Mouse (Mus musculus) intestine, embryonic 16.5 days (tissue): ENCODE results near the gene Tpk1. TPM values are rescaled to one million over a fixed set of nuclear protein-coding genes. Genes with fewer than 3 reads are reported as not detected.

Experiments used
- ATAC-seq: fragments of 200-750 bp; cut with Nextera tagmentation; 2 replicates; pipeline ENCODE4 v1.8.0; 2017; ENCODE audit warnings: moderate TSS enrichment, moderate library complexity
- H3K27ac ChIP-seq: fragments of 300-500 bp; sonication (generic); 2 replicates; pipeline ENCODE4 v1.5.1; 2014; ENCODE audit warnings: mild to moderate bottlenecking, low read length
- H3K27me3 ChIP-seq: fragments of 300-500 bp; sonication (generic); replicated peaks from 2 replicates; pipeline ENCODE4 v1.6.1; 2014; ENCODE audit warnings: low read length, control low read depth, mixed read lengths; ENCODE audit not compliant: control insufficient read depth, insufficient read depth
- H3K36me3 ChIP-seq: fragments of 300-500 bp; sonication (generic); 2 replicates; pipeline ENCODE4 v1.6.1; 2014; ENCODE audit warnings: low read length, control low read depth; ENCODE audit not compliant: control insufficient read depth, insufficient read depth
- H3K4me1 ChIP-seq: fragments of 300-500 bp; sonication (generic); 2 replicates; pipeline ENCODE4 v1.6.1; 2014; ENCODE audit warnings: low read length, control low read depth, mixed read lengths; ENCODE audit not compliant: control insufficient read depth, insufficient read depth
- H3K4me2 ChIP-seq: fragments of 300-500 bp; sonication (generic); 2 replicates; pipeline ENCODE4 v1.6.1; 2014; ENCODE audit warnings: low read depth, low read length, control low read depth
- H3K4me3 ChIP-seq: fragments of 300-500 bp; sonication (generic); 2 replicates; pipeline ENCODE4 v1.5.1; 2014; ENCODE audit warnings: mild to moderate bottlenecking, low read length
- H3K9ac ChIP-seq: fragments of 300-500 bp; sonication (generic); 2 replicates; pipeline ENCODE4 v1.6.1; 2014; ENCODE audit warnings: low read depth, low read length
- H3K9me3 ChIP-seq: fragments of 300-500 bp; sonication (generic); 2 replicates; pipeline ENCODE4 v1.6.1; 2016; ENCODE audit warnings: low read length, control low read depth; ENCODE audit not compliant: control insufficient read depth
- WGBS: fragments of 180-500 bp; shearing (Covaris S2); extraction: QIAGEN DNeasy Blood & Tissue Kit; methylation state at CpG from one replicate; pipeline ENCODE4 v1.1.7; 2014; 5-methylcytosine and 5-hydroxymethylcytosine counted together
- polyA plus RNA-seq: library from polyadenylated mRNA; unstranded; fragments of >200 nt; fragmentation: Nextera tagmentation; extraction: Ambion mirVana; gene quantifications from 2 replicates; pipeline ENCODE4 v1.2.1, GENCODE M21; 2015

Gene Tpk1
- polyA plus RNA-seq, 1 experiment from 2014 or later: 25.7 TPM

GRCm38 (mm10) chr6:43537252-43537870, 128.7 kb downstream of the Tpk1 start:
- Histone ChIP-seq H3K4me1 (no peaks in the 10 kb centered on the region), H3K27ac (no peak overlapping the region), H3K9ac (no peak overlapping the region), H3K36me3 (no peaks in the 10 kb centered on the region), H3K9me3 (no peaks in the 10 kb centered on the region), H3K27me3 (no peaks in the 10 kb centered on the region), H3K4me2 (no peak overlapping the region), H3K4me3 (no peak overlapping the region)
- WGBS: 62% methylated on average over 2 of the region's 2 CpGs
- ATAC-seq: no peak

DNA sequence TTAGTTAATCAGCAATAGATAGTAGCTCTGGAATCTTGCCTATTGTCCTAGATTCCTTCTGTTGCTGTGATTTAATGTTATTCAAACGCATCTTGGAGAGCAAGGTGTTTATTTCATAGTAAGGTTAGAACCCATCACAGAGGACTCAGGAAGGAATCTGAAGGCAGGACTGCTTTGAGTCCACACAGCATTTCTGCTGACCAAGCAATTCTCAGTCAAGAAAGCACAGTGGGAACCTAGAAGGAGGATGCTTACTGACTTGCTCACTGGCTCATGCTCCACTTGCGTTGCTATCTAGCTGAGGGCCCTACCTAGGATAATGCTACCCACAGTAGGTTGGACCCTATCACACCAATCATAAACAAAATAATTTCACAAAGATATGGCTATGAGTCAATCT, 130.6 kb downstream of the Tpk1 start:
- Histone ChIP-seq H3K4me1 (no peaks in the 10 kb centered on the region), H3K9me3 (no peaks in the 10 kb centered on the region), H3K36me3 (no peaks in the 10 kb centered on the region), H3K27me3 (no peaks in the 10 kb centered on the region), H3K4me3 (no peak overlapping the region), H3K4me2 (no peak overlapping the region), H3K27ac (no peak overlapping the region), H3K9ac (no peak overlapping the region)
- no peak for ATAC-seq
- WGBS: 89% methylated on average over 2 of the region's 2 CpGs

- no peaks in the 10 kb centered on the region for H3K27me3 ChIP-seq
- H3K36me3 ChIP-seq: no peaks in the 10 kb centered on the region
- H3K4me3 ChIP-seq: no peak overlapping the region
- no peak for ATAC-seq
- no peaks in the 10 kb centered on the region for H3K9me3 ChIP-seq
- H3K4me2 ChIP-seq: no peak overlapping the region
- no peak overlapping the region for H3K9ac ChIP-seq
- no peaks in the 10 kb centered on the region for H3K4me1 ChIP-seq
- no peak overlapping the region for H3K27ac ChIP-seq
Measured at GRCm38 (mm10) chr6:43533323-43533722, 132.8 kb downstream of the Tpk1 start.

GRCm38 (mm10) chr6:43532822-43533221, 133.3 kb downstream of the Tpk1 start:
- Histone ChIP-seq H3K4me1 (no peaks in the 10 kb centered on the region), H3K4me2 (no peak overlapping the region), H3K4me3 (no peak overlapping the region), H3K27ac (no peak overlapping the region), H3K9me3 (no peaks in the 10 kb centered on the region), H3K9ac (no peak overlapping the region), H3K36me3 (no peaks in the 10 kb centered on the region), H3K27me3 (no peaks in the 10 kb centered on the region)
- 81% methylated on average over 3 of the region's 3 CpGs for WGBS
- no peak for ATAC-seq

DNA sequence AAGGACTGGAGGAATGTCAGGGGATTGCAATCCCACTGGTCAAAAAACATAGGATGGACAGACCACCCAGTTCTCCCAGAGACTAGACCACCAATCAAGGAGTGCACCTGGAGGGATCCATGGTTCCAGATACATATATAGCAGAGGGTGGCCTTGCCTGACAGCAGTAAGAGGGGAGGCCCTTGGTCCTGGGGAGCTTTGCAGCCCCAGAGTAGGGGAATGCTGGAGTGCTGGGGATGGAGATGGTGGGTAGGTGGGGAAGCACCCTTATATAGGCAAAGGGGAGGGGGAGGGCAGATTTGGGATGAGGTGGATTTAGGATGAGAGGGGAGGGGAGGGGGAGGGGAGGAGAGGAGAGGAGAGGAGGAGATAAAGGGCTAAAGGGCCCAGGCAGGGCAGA, 134.1 kb downstream of the Tpk1 start:
- Histone ChIP-seq H3K4me3 (no peak overlapping the region), H3K9ac (no peak overlapping the region), H3K4me1 (no peaks in the 10 kb centered on the region), H3K9me3 (no peaks in the 10 kb centered on the region), H3K4me2 (no peak overlapping the region), H3K27ac (no peak overlapping the region), H3K27me3 (no peaks in the 10 kb centered on the region), H3K36me3 (no peaks in the 10 kb centered on the region)
- no peak for ATAC-seq

DNA sequence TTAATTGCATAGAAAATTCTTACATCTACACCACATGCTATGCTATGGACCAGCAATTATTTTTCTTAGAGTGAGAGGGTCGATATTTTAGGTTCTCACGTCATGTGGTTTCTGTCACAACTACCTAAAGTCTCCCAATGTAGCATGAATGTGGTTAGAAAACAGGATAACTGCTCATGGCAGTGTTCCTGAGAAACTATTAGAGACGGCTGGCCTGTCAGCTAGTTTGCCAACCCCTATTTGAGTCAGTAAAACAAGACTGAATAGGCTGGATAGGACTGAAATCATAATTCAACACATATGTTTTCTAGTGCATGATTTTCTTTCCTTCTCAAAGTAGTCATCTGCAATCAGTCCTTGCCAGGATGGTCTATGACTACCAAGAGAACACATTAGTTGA, 137.1 kb downstream of the Tpk1 start:
- Histone ChIP-seq H3K9me3 (no peaks in the 10 kb centered on the region), H3K36me3 (no peaks in the 10 kb centered on the region), H3K27me3 (no peaks in the 10 kb centered on the region), H3K4me2 (no peak overlapping the region), H3K27ac (no peak overlapping the region), H3K9ac (no peak overlapping the region), H3K4me1 (no peaks in the 10 kb centered on the region), H3K4me3 (no peak overlapping the region)
- no peak for ATAC-seq
- 85% methylated on average over 3 of the region's 3 CpGs for WGBS

GRCm38 (mm10) chr6:43525028-43525427, 141.1 kb downstream of the Tpk1 start:
- no peak overlapping the region for H3K27ac ChIP-seq
- no peak for ATAC-seq
- no peaks in the 10 kb centered on the region for H3K4me1 ChIP-seq
- H3K4me2 ChIP-seq: no peak overlapping the region
- H3K4me3 ChIP-seq: no peak overlapping the region
- no peaks in the 10 kb centered on the region for H3K36me3 ChIP-seq
- H3K9me3 ChIP-seq: no peaks in the 10 kb centered on the region
- WGBS: 42% methylated on average over 2 of the region's 2 CpGs
- H3K9ac ChIP-seq: no peak overlapping the region
- no peaks in the 10 kb centered on the region for H3K27me3 ChIP-seq

DNA sequence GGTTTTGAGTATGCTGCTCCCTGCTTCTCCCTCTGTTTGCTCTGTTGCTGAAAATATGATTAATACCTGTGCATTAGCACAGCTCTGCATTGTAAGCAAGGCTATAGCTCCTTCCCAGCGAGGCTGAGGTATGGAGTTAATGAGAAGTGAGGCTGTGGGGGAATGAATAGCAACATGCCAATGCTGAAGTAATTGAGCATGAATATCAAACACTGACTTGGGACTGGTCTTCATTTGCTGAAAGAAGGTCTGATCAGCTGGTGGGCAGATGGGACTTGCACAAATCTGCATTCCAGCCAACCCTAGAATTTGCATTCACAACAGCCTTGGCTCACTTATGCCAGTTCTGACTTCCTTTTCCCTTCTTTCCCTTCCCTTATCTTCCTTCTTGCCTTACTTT, 144.0 kb downstream of the Tpk1 start:
- 54% methylated on average over 1 of the region's 1 CpGs for WGBS
- no peak overlapping the region for H3K27ac ChIP-seq
- H3K4me2 ChIP-seq: no peak overlapping the region
- H3K4me3 ChIP-seq: no peak overlapping the region
- no peaks in the 10 kb centered on the region for H3K36me3 ChIP-seq
- no peak overlapping the region for H3K9ac ChIP-seq
- H3K4me1 ChIP-seq: no peaks in the 10 kb centered on the region
- H3K9me3 ChIP-seq: no peaks in the 10 kb centered on the region
- ATAC-seq: peak; percentile 50; the same call in 1 of the 2 replicates
- H3K27me3 ChIP-seq: no peaks in the 10 kb centered on the region

GRCm38 (mm10) chr6:43520218-43520617, 145.9 kb downstream of the Tpk1 start:
- no peaks in the 10 kb centered on the region for H3K4me1 ChIP-seq
- no peaks in the 10 kb centered on the region for H3K36me3 ChIP-seq
- no peaks in the 10 kb centered on the region for H3K9me3 ChIP-seq
- no peaks in the 10 kb centered on the region for H3K27me3 ChIP-seq
- ATAC-seq: no peak
- WGBS: 56% methylated on average over 2 of the region's 2 CpGs
- no peak overlapping the region for H3K4me3 ChIP-seq
- no peak overlapping the region for H3K27ac ChIP-seq
- H3K4me2 ChIP-seq: no peak overlapping the region
- H3K9ac ChIP-seq: no peak overlapping the region

GRCm38 (mm10) chr6:43518378-43518777, 147.7 kb downstream of the Tpk1 start:
- no peaks in the 10 kb centered on the region for H3K4me1 ChIP-seq
- H3K9ac ChIP-seq: no peak overlapping the region
- H3K9me3 ChIP-seq: no peaks in the 10 kb centered on the region
- H3K27me3 ChIP-seq: no peaks in the 10 kb centered on the region
- no peak for ATAC-seq
- no peaks in the 10 kb centered on the region for H3K36me3 ChIP-seq
- H3K4me2 ChIP-seq: no peak overlapping the region
- no peak overlapping the region for H3K27ac ChIP-seq
- H3K4me3 ChIP-seq: no peak overlapping the region
